In genomic region chr15:78596914-78597313, GRCm38 (mm10) we compare ENCODE assay signal across 9 mouse cellular contexts. TPM values are rescaled to one million over a fixed set of nuclear protein-coding genes. Genes with fewer than 3 reads are reported as not detected.
DNase-seq lines count a peak whose midpoint lies in the region; ATAC-seq and TF ChIP-seq lines count a peak whose summit lies in the region.
"Had no signal": no experiment of that assay in that cellular context is flagged by ENCODE, and none has a peak within 500 bp of the region (broad histone marks: within the 10 kb centered on the region; RNA-seq: fewer than 3 reads in every experiment).

TSS of gene Cyth4 (plus strand) at chr15:78597047.

- 0 out of 2 replicates have a peak, but pooled peaks have one; percentile 38 for ATAC-seq in stomach, postnatal 0 days (ENCODE audit: low FRiP score, low TSS enrichment)

- H3K4me3 ChIP-seq in stomach, postnatal 0 days (ENCODE audit: low read depth, low read length): no peak within 1 kb of the TSS
- H3K4me3 ChIP-seq: midbrain, embryonic 12.5 days had no signal

- TF ChIP-seq EP300 in stomach, postnatal 0 days (optimal IDR thresholded peaks at IDR 0.05): no peak

- H3K9me3 ChIP-seq in stomach, postnatal 0 days (ENCODE audit: control insufficient read depth, low read length): no peaks in the 10 kb centered on the region
- H3K9me3 ChIP-seq: midbrain, embryonic 12.5 days had no signal

- H3K4me1 ChIP-seq in stomach, postnatal 0 days (replicated peaks; ENCODE audit: control insufficient read depth, insufficient read depth): no peaks in the 10 kb centered on the region
- H3K4me1 ChIP-seq: midbrain, embryonic 12.5 days had no signal

- no peak for DNase-seq in urinary bladder, adult 2 months (ENCODE audit: low spot score)
- DNase-seq in urinary bladder, adult 18-20 months (ENCODE audit: low spot score in 2 of 2): no peak
- peak; percentile 47 to 72 for DNase-seq in heart, adult 9 months (ENCODE audit: low spot score in 2 of 2)
- DNase-seq in layer of hippocampus, adult 8-10 months (ENCODE audit: low spot score in 2 of 2): no peak
- peak; percentile 58 for DNase-seq in lung, postnatal 14 days
- DNase-seq in stomach, postnatal 0 days (ENCODE audit: low spot score): no peak
- DNase-seq in cerebellum, adult 8-10 months: no peak
- DNase-seq in cerebellum, adult 18-20 months: no peak

- TF ChIP-seq CTCF in stomach, postnatal 0 days (IDR thresholded peaks at IDR 0.05; ENCODE audit: low read depth): no peak

- H3K27me3 ChIP-seq in stomach, postnatal 0 days (ENCODE audit: control insufficient read depth, insufficient read depth, low read length): no peaks in the 10 kb centered on the region
- H3K27me3 ChIP-seq: midbrain, embryonic 12.5 days had no signal

- 82% methylated on average over 7 of the region's 7 CpGs for WGBS in stomach, postnatal 0 days

- H3K9ac ChIP-seq in stomach, postnatal 0 days (ENCODE audit: low read length): 0 out of 2 replicates have a peak within 1 kb of the TSS, but pooled peaks have one; percentile 27
- H3K9ac ChIP-seq: midbrain, embryonic 12.5 days had no signal

- no peaks in the 10 kb centered on the region for H3K36me3 ChIP-seq in stomach, postnatal 0 days (ENCODE audit: control insufficient read depth, insufficient read depth, low read length)
- H3K36me3 ChIP-seq: midbrain, embryonic 12.5 days had no signal

- H3K27ac ChIP-seq in stomach, postnatal 0 days (replicated peaks): 0 out of 2 replicates have a peak within 1 kb of the TSS, but pooled peaks have one; percentile 8
- H3K27ac ChIP-seq: midbrain, embryonic 12.5 days had no signal

- no peak within 1 kb of the TSS; the same call in 1 of the 2 replicates for H3K4me2 ChIP-seq in stomach, postnatal 0 days (replicated peaks; ENCODE audit: low read depth)
- H3K4me2 ChIP-seq: midbrain, embryonic 12.5 days had no signal

RNA-seq across cellular contexts. Expression of gene Cyth4, which starts in this region (rescaled TPM):
- polyA plus RNA-seq in urinary bladder, adult 2 months (2012; rRNA removed): 17.5 and 18.3 TPM in 2 replicates
- 10 to 100 TPM; 21.5 to 50.0 (median 36.0) TPM for total RNA-seq in layer of hippocampus, adult 8-10 months (2022)
- 5.2 and 5.8 TPM in 2 replicates for polyA plus RNA-seq in stomach, postnatal 0 days (2015; fragmentation: Nextera tagmentation; extraction: Ambion mirVana)

Comparison
In these comparisons a context has a peak if more than half of its experiments do, and no peak if none do; other contexts are left out.
1. DNase-seq: peak in heart, adult 9 months (2 of 2) and lung, postnatal 14 days (single experiment); none in urinary bladder, adult 2 months (single experiment), urinary bladder, adult 18-20 months (0 of 2), layer of hippocampus, adult 8-10 months (0 of 2), stomach, postnatal 0 days (single experiment), cerebellum, adult 8-10 months (single experiment) and cerebellum, adult 18-20 months (0 of 2).